Mouse (Mus musculus): ENCODE data around the gene Olfr103. TPM values are rescaled to one million over a fixed set of nuclear protein-coding genes. Genes with fewer than 3 reads are reported as not detected.

Olfr103 gene
- total RNA-seq (2021): not detected
- long read RNA-seq, experiment 1: 0 reads
- long read RNA-seq, experiment 2: 0 reads

DNA sequence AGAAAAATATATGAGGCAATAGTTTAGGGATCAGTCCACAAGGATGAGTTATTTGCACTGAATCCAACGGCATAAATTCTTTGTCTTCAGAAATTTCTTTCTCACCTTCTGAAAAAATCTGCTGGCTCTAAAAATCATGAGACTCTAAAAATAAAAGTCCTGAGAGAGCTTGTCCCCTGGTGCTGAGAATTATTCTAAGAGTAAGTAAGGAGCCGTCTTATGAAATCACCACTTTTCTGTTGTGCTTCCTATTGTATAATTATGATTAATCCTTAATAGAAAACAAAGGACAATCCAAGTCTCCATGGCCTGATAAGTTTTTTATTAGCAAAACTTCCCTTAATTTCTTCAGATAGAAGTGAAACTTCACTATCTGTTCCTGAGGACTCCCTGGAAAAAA is at the start of gene Olfr103:
TSS of gene Olfr103 (minus strand) at position 101 of the 400 bp plus-strand sequence.
- DNase-seq: no peak

DNA sequence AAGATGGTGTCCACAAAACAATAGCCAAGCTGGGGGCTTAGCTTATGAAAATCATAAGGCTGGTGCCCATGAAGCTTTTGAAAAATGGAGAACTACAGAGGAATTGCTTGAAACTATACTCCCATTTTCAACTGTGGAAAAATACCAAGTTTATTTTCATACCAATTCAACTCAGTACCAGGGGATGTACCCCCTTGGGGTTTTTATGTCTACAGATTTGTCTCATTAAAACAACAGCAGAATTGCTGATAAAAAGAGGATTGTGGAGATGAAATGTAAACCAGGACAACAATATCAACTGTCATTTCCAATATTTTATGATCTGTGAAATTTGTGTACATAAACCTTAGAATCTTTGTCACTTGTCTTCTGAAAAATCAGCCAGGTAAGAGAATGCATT is 39.2 kb upstream of the Olfr103 start, which contains the start of gene Olfr105-ps:
TSS of gene Olfr105-ps (plus strand) at position 301 of the 400 bp plus-strand sequence.
- DNase-seq: no peak

DNA sequence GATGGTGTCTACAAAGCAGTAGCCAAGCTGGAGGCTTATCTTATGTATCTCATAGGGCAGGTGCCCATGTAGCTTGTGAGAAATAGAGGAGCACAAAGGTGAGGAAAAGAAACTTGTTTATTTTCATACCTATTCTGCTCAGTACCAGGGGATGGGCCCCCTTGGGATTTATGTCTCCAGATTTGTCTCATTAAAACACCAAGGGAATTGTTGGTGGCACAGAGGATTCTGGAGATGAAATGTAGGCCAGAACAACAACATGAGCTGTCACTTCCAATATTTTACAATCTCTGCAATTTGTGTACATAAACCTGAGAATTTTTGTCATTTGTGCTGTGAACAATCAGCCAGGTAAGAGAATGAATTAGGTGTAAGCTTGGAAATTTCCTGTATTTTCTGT is 19.8 kb upstream of the Olfr103 start, which contains the start of gene Olfr104-ps:
TSS of gene Olfr104-ps (plus strand) at position 301 of the 400 bp plus-strand sequence.
- no peak for DNase-seq

DNA sequence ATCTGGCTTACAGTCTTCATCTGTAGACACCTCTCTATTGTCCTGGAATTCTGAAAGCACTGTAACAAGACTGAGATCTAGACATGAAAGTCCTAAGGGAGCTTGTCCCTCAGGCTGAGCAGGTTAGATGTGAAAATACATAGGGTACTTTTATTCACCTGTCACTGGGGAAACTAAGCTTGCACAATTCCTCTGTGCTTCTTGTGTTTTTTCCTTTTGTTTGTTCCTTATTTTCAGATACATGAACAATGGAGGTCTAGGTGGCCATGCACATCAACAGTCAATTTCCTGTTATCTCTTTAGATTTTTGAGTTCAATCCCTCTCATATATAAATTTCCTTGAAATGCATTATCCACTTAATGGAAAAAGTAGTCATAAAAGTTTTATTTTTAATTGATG is 22.5 kb downstream of the Olfr103 start, which contains the start of gene Olfr102:
TSS of gene Olfr102 (minus strand) at position 101 of the 400 bp plus-strand sequence.
- DNase-seq: no peak

DNA sequence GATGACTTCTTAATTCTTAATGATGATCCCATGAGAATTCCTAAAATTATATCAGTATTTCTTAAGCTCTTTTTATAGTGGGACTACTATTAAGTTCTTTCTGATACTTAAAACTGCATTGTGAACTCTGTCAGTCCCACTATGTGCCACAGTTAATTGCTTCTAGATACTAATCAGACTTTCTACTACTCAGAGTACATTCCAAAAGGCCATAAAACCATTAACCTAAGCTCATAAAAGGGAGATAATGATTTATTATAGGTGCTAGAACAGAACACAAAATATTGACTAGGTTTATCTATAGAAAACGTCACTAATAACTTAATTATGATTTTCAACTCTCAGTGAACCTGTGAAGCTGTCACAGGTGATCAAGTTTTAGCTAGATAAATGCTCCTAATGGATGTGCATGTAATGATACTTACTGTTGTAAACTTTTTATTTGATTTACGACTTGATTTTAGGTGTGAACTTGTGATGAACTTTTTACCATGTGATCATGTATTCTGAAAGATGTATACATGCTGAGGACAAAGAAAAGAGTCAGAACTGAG is 29.3 kb downstream of the Olfr103 start:
- no peak for DNase-seq

DNA sequence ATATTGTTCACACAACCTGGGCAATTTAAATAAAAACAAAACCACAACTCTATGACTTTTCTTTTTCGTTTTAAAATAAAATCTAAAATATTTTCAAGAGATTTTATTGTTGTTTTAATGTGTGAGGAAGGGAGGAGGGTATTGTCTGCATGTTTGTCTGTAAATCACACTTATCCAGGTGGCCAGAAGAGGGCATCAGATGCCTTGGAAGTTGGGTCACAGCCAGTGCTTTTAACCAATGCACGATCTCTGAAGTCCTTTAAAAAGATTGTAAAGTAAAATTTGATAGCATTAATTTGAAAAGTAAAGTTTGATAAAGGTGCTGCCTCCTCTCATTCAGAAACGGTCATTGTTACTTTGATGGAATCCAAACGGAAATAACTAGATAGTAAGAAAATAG is 31.0 kb downstream of the Olfr103 start:
- DNase-seq: peak in 1 of 2 experiments; percentile 8

DNA sequence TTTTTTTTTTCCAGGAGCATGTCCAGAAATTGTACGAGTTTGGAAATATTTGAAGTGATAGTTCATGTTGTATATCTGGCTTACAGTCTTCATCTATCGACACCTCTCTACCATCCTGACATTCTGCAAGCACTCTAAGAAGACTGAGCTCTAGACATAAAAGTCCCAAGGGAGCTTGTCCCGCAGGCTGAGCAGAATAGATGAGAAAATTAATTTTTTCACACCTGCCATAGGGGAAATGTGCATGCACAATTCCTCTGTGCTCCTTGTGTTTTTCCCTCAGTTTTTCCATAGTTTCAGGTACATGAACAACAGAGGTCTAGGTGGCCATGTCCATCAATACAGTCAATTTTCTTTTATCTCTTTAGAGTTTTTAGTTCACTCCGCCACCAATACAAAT is 35.3 kb downstream of the Olfr103 start, which contains the start of gene Olfr101:
TSS of gene Olfr101 (minus strand) at position 101 of the 400 bp plus-strand sequence.
- no peak for DNase-seq

Other genes with a start within 250 kb of the Olfr103 start
- not detected for gene Olfr91, start 241.4 kb downstream of the Olfr103 start, total RNA-seq (2021)
- not detected for gene Olfr92, start 219.6 kb downstream of the Olfr103 start, total RNA-seq (2021)
- not detected for gene Olfr93, start 178.2 kb downstream of the Olfr103 start, total RNA-seq (2021)
- gene Ubd, start 145.8 kb downstream of the Olfr103 start, total RNA-seq (2021): under 1 TPM in 1 of 2 experiments, not detected in 1; 0.56 TPM
- not detected for gene Olfr94, start 138.7 kb downstream of the Olfr103 start, total RNA-seq (2021)
- not detected for gene Olfr95, start 126.6 kb downstream of the Olfr103 start, total RNA-seq (2021)
- gene Olfr96, start 119.6 kb downstream of the Olfr103 start, total RNA-seq (2021): not detected
- gene Olfr97, start 102.4 kb downstream of the Olfr103 start, total RNA-seq (2021): not detected
- not detected for gene Olfr98, start 75.9 kb downstream of the Olfr103 start, total RNA-seq (2021)
- 1 to 10 TPM; 3.8 to 5.3 TPM for gene H2-M3, start 69.5 kb downstream of the Olfr103 start, total RNA-seq (2021)
- gene Olfr99, start 56.2 kb downstream of the Olfr103 start, total RNA-seq (2021): not detected
- not detected for gene Olfr101, start 35.4 kb downstream of the Olfr103 start, total RNA-seq (2021)
- gene Olfr102, start 22.6 kb downstream of the Olfr103 start, total RNA-seq (2021): not detected
- gene Olfr104-ps, start 19.9 kb upstream of the Olfr103 start, total RNA-seq (2021): not detected
- not detected for gene Olfr105-ps, start 39.3 kb upstream of the Olfr103 start, total RNA-seq (2021)
- gene Olfr106-ps, start 50.7 kb upstream of the Olfr103 start, total RNA-seq (2021): not detected
- gene Olfr107, start 59.5 kb upstream of the Olfr103 start, total RNA-seq (2021): not detected
- gene Olfr108, start 105.8 kb upstream of the Olfr103 start, total RNA-seq (2021): not detected
- gene Olfr109, start 119.2 kb upstream of the Olfr103 start, total RNA-seq (2021): not detected
- gene H2-M2, start 143.9 kb upstream of the Olfr103 start, total RNA-seq (2021): not detected
- gene Olfr110, start 152.8 kb upstream of the Olfr103 start, total RNA-seq (2021): not detected
- not detected for gene Olfr111, start 168.3 kb upstream of the Olfr103 start, total RNA-seq (2021)
- not detected for gene Olfr112, start 229.8 kb upstream of the Olfr103 start, total RNA-seq (2021)
- gene Olfr113, start 238.0 kb upstream of the Olfr103 start, total RNA-seq (2021): not detected